Mouse (Mus musculus) kidney, postnatal 4 days (tissue): ENCODE measurements around the gene Rps15.
"Not testable (repeated sequence)": the region's sequence is repeated elsewhere in the genome, so short reads cannot be mapped to it uniquely, and the experiment has no call there.

Source experiments
- DNase-seq, 2 experiments: peaks; one replicate each; pipeline ENCODE4 v3.0.0; 2021; ENCODE audit warnings: mixed read lengths in 2 of 2

Gene Rps15

DNA sequence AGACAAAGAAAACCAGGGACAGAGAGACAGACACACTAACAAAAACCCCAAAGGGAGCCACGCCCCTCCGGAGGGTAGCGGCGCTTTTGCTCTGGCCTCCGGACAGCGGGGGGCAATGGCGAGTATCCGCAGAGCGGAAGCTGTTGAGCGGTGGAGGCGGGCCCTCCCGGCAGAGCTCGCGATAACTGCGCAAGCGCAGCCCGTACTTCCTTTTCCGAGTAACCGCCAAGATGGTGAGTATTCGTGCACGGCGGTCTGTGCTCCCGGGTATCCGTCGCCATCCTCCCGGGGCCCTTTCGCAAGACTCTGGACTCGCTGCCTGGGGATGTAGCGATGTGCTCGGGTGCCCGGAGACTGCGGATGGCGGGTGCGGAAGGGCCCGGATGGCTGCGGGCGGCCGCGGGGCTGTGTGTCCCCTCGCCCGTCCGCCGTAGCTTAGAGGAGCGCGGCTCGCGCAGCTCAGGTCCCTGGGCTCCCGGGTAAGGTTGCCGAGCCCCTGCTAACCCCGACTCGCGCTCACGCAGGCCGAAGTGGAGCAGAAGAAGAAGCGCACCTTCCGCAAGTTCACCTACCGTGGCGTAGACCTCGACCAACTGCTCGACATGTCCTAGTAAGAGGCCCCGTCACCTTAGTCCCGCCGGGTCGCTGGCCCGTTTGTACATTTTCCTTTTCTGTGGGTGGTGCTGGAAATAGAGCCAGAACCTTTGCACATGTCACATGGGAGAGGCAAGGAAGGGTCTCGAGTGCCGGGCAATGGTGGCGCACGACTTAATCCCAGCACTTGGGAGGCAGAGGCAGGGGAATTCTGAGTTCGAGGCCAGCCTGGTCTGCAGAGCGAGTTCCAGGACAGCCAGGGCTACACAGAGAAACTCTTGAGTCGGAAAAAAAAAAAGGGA lies at the start of gene Rps15:
Gene Rps15 (plus strand): TSS at position 203 of the 896 bp plus-strand sequence.
- peak; percentile 97 to 98 for DNase-seq

DNA sequence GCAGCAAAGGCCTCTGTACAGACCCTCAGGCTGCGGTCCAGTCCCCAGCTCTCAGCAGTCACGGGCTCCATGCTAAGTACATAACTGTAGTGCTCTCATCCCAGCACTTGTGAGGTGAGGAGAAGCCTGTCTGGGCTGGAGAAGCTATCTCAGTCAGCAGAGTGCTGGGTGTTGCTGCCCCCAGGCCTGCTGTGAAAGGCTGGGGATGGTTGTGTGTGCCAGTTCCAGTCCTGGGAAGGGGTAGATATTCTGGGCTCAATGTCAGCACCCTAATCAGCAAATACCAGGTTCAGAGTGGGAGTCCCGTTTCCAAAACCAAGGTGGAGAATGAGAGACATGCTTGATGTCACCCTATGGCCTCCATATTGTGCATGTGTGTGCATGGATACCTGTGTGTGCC lies 49.6 kb upstream of the Rps15 start:
- no peak for DNase-seq

DNA sequence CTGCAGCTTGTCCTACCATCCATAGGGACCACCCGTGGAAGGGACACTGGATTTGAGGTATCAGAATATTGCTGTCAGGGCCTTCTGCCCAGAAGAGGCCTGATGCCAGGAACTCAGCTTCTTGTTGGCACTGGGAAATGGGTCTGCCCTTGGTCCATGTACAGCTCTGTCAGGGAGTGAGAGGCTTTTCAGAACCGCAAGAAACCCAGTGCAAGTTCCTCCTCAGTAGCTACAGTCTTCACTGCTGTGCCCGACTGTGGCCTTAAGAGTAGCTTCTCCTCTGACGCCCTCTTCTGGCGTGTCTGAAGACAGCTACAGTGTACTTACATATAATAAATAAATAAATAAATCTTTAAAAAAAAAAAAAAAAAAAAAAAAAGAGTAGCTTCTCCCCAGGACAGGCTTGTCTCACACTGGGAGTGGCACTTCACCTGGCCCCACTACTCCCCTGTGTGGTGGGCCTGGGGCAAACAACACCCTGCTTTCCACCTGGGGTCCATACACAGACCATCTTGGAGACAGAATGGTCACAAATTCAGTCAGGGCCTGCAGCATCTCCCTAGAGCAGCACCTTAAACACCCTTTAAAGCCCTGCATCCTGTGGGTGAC lies 47.4 kb upstream of the Rps15 start:
- peak; percentile 58 to 68 for DNase-seq

DNA sequence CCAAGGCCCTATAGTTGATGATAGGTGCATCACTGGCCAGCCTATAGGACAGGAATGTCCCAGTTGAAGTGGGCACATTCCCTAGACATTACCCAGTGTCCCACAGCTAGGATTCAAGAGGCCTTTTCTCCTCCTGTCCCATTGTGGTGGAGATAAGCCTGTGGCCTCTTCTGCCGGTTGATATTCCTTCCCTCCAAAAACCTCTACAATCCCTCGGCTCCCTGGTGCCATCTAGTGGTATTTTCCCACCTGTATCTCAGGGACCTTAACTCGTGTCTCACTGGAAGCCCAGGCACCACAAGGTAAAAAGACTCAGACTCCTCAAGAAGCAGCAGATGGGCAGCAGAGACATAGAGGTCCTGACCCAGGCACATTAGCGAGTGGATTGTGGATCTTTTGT lies 46.7 kb upstream of the Rps15 start:
- DNase-seq = peak; percentile 87 to 90

DNA sequence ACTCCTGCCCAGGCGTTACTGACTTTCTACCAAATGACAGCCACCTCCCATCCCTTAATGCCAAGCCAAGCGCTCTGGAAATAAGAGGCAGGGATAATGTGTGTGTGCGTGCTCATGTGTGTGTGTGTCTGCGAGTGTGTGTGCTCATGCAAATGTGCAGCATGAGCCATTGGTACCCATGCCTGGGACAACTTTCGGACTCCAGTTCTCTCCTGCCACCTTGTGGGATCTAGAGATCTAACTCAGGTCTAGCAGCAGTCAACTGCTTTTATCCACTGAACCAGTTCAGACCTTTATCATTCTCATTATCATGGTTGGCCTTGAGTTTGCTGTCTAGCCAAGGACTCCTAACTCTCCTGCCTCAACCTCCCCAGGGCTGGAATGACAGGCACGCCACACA lies 44.4 kb upstream of the Rps15 start:
- DNase-seq = peak in 1 of 2 experiments; percentile 53

DNA sequence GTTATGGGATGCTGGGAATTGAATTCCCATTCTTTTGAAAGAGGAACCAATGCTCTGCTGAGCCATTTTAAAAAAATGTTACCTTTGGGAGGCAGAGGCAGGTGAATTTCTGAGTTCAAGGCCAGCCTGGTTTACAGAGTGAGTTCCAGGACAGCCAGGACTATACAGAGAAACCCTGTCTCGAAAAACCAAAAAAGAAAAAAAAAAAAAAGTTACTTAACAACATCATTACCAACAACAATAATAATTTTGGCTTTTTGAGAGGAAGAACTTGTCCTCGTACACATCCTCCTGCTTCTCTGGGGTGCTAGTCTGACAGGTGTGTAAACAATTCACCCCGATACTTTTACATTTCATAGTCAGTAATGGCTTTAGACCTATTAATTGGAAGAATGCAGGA lies 43.8 kb upstream of the Rps15 start:
- DNase-seq = not testable (repeated sequence)

DNA sequence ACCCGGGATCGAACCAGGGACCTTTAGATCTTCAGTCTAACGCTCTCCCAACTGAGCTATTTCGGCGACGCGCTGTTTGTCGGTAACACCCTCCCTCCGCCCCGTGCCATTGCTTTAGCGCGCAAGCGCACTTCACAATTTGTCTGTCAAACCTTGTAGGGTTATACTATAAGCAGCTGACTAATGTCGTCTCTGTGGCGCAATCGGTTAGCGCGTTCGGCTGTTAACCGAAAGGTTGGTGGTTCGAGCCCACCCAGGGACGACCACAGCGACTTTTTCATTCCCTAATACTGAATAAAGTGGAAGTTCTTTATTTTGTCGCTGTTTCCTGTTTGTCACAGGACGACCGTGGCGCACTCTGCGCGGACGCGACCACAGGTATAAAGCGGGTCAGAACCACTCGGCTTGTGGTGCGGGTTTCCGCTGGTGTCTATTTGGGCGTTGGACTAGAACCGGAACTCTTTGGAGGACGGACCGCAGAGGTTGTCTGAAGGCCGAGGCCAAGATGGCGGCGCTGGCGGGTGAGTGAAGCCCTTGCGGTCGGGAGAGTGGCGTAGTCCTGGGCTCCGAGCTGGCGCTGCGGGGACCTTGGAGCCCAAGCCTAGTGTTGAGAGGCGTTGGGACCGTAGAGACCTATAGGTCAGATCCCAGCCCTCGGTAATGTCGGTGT lies 43.1 kb upstream of the Rps15 start, which contains the start of gene Ndufs7:
Gene Ndufs7 (plus strand): TSS at position 151 of the 670 bp plus-strand sequence.
- peak; percentile 92 to 95 for DNase-seq

DNA sequence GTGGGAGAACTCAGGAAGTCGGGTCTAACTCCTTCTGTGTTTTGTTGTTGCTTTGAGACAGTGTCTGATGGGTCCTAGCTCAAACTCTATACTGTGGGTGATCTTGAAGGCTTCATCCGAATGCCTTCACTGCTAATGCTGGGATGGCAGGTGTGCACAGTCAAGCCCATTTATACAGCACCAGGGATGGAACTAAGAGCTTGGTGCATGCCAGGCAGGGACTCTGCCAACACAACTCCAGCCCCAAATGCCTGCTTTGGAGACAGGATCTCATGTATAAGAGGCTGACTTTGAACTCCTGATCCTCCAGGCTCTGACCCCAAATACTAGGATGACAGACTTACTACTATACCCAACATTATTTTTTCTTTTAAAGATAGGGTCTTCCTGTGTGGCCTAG lies 42.2 kb upstream of the Rps15 start:
- no peak for DNase-seq

DNA sequence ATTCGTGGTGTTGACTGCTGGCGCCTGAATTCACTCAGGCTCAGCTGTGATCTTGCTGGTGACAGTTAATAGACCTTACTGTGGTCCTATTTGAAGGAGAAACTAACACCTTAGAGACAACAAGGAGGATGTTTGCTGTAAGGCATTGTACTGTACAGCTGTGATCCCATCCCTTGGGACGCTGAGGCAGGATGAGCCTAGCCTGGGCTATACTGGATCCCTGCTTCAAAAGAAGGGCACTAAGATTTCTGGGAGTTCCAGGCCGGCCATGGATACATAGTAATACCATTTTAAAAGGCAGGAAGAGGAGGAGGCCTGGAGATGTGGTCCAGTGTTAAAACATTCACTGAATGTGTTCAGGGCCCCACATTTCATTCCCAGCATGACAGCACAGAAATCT lies 41.7 kb upstream of the Rps15 start:
- DNase-seq = no peak

DNA sequence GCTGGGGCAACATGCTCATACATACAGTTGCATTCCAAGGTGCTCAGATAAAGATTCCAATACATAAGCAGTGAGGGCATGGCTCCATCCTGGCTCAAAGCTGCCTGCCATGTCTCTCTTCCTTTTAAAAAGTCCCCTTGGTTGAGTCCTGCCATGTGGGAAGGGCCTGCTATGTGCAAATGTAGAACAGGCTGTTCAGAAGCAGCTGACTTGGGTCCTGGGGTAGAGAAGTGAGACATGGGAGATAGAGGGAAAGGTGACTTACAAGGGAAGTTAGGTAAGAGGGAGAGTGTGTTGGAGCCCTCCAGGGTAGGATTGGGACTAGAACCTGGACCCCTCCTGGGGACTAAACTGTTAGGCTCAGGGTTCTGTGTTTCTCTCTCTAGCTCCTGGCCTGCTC lies 40.2 kb upstream of the Rps15 start:
- no peak for DNase-seq

DNA sequence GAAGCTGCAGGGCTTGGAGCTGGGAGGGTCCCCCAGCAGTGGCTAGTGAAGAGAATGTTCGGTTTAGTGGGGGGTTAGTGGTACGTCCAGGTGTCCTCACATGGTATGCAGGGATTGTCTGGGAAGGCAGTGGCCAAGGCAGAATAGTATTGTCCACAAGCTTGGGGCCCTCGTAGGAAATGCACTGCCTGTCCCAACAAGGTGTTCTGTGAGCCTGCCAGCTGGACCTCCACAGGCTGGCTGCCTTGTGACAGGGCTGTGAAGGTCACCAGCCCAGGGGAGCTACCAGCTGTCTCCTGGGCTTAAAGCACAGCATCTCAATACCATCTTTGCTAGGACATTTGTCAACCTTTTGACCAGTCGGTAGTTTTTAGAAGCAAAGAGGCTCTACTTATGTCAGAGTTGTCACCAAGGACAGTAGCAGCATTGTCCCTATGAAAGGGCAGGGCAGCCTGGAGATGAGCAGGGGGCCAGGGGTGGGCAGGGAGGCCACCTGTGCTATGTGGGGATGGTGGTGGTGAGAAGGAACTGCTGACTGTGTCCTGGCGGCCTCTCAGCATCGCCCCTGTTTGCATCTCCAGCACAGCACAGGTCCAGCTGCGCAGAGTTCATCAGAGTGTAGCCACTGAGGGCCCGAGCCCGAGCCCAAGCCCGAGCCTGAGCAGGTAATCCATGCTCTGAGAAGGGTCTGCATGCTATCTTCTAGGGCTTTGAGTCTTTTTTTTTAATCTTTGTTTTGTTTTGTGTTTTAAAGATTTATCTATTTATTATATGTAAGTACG lies 39.6 kb upstream of the Rps15 start:
- no peak for DNase-seq

DNA sequence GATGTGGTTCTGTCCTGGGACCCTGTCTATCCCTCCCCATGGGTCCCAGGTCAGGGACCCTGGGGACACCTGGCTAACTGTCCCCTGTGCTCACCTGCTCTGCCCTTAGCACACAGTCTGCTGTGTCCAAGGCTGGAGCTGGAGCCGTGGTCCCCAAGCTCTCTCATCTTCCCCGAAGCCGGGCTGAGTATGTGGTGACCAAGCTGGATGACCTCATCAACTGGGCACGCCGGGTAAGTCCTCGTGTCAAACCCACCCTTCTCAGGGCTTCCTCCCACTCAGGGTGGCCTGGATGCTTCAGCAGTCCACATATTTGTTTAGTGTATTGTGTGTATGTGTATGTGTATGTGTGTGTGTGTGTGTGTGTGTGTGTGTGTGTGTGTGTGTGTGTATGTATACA lies 38.7 kb upstream of the Rps15 start:
- no peak for DNase-seq

DNA sequence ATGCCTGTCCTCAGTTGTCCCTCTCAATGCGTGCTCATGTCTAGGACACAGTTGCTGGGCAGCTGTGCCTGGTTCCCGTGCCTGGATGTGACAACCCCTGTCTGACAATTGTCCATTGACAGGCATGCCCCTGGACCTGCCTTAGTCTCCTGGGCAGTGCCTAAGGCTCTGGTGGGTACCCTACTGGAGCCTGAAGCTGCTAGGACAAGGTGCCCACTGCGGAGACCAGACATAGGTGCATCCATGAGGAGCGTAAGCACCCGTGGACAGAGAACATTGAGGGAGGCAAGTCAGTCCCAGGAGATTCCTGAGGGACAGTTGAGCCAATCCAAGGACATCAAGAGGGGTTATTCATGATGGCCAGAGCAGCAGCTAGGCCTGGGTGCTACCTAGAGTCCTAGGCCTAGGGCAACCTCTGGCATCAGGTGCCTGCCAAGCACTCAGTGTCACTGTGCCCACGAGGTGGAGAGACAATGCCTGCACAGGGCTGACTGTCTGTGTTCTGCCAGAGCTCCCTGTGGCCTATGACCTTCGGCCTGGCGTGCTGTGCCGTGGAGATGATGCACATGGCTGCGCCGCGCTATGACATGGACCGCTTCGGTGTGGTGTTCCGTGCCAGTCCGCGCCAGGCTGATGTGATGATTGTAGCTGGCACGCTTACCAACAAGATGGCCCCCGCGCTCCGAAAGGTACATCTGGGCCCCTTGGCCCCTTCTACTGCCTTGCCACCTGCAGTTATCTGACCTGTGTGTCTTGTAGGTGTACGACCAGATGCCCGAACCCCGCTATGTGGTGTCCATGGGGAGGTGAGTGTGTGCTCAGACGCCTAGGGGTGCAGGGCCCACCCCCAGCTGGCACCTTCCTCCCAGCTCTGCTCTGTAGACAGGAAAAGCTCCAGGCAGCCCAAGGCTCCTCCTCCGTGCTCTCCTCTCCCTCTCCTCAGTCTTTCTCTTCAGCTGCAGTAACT lies 37.6 kb upstream of the Rps15 start:
- DNase-seq = no peak

DNA sequence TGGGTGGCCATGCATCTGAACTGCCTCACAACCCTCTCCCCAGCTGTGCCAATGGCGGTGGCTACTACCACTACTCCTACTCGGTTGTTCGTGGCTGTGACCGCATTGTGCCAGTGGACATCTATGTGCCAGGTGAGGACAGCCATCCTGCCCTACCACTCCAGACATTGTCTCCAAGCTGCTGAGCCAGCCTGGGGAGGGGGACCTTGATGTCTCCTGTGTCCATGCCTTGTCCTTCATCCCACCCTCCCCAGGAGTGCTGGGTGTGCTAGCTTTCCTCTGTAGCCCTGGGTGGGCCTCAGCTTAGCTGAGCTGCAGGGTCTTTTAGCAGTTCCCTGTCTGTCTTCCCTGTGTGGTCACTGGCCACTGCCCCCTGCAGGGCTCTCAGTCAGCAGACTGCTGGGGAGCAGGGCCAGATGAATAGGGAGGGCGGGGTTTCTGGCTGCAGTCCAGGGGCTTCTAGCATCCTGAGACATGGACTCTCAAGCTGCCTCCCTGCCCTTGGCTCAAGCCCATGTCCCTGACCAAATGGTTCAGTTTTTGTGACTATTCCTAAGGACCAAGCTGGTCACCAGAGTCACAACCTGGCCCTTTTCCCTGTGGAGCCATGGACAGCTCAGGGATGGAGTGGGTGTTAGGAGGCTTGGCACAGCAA lies 36.2 kb upstream of the Rps15 start:
- DNase-seq = peak; percentile 53 to 59

DNA sequence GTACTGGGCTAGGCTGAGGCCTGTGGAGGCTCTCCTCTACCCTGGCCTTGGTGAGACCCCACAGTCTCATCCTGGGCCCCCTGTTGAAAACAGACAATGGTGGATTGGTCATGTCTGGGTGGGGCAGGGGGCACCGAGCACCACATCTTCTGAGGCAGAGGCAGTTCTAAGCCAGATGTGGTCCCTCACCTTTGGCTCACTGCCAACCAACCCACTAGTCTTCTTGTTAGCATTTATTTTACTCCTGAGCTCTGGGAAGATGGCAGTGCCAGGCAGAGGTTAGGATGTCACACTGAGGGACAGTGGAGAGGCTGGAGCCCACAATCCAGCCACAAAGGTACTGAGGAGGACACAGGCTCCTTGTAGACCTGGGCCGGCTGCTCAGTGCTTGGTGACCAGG lies 34.3 kb upstream of the Rps15 start:
- no peak for DNase-seq

DNA sequence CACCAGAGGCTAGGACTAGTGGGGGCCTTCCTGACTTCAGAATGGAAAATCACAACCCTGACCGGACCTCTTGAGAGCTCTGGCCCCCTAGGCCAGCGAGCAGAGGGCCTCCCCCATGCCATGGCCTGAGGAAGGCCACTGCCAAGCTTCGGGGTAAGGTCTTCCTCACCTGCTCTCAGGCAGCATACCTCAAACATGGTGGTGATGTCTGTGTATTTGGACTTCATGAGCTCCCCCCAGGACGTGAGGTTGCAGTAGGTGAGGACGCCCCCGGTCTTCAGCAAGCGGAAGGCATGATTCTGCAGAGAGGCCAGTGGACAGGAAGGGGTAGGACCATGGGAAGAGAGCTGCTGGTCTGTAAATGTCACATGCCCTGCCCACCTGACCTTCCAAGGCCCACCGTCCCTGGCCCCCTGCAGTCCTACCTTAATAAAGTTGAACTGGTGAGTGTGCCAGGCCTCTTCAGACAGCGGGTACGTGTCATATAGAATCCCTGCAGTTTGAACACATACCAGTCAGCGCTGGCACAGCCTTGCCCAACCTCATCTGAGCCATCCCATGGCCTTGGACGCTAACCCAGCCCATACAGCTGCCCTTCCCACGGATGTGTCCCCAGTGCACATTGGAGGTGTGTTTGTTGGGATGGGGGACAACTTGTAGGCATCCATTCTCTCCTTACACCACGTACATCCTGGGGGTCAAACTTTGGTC lies 33.3 kb upstream of the Rps15 start:
- no peak for DNase-seq

DNA sequence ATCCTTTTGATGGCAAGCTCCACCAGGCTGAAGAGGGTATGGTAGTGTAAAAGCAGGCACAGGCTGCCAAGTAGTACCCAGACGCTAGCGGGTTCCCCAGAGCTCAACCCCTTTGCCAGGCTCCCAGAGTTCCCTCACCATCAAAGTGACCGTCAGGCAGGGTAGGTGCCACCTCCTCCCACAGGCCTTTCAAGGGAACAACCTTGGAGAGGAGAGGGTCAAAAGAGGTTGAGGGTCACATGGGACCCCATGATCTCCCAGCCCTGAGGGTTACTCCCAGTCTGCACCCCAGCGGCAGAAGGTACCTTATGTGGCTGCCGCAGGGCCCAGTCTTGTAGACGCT lies 32.8 kb upstream of the Rps15 start:
- DNase-seq = no peak

DNA sequence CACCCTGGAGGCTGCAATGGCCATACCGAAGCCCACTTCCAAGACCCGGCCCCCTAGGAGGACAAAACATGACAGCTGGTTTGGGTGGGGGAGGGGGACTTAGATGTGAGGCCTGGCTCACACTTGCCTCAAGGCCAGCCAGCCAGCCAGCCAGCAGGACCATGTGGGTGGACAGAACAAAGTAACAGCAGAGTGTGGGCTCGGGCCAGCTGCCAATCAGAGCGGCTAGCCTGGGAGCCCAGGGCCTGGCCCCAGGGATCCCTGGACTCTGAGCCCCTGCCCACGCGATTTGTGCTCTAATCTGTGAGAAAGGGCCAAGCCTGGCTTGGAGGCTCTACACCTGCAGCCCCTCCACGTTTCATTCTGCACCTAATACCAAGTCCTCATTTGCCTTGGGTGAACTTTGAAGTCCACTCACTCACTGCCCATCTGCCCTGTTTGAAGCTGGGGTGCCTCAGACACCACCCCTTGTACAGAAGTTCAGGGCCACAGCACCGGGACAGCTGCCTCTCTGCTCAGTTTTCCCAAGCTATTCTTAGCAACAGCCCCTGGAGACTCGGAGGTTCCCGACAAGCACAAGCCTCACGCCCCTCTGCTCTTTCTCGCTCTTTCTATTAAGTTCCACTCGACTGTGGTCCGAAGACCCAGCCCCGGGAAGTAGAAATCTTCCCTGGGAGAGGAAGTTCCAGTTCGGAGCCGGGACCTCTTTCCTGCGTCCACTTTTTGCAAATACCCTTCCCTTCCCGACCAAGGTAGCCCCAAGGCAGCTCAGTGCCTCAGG lies 32.2 kb upstream of the Rps15 start:
- peak; percentile 62 to 80 for DNase-seq
